Mouse (Mus musculus): ENCODE measurements around the gene Ttc21a.

The Ttc21a gene

GRCm38 (mm10) chr9:119925120-119925657 is 12.2 kb upstream of the Ttc21a start:
- TF ChIP-seq GATA4 (IDR thresholded peaks at IDR 0.05; ENCODE audit: insufficient replicate concordance, low read length): no peak

GRCm38 (mm10) chr9:119925729-119926128 is 11.7 kb upstream of the Ttc21a start:
- no peak for TF ChIP-seq GATA4 (IDR thresholded peaks at IDR 0.05; ENCODE audit: insufficient replicate concordance, low read length)

GRCm38 (mm10) chr9:119926497-119926896 is 10.9 kb upstream of the Ttc21a start:
- TF ChIP-seq GATA4 (IDR thresholded peaks at IDR 0.05; ENCODE audit: insufficient replicate concordance, low read length): no peak

- no peak for TF ChIP-seq GATA4 (IDR thresholded peaks at IDR 0.05; ENCODE audit: insufficient replicate concordance, low read length)
Observed at GRCm38 (mm10) chr9:119932358-119932757, 5.0 kb upstream of the Ttc21a start.

- no peak for TF ChIP-seq GATA4 (IDR thresholded peaks at IDR 0.05; ENCODE audit: insufficient replicate concordance, low read length)
Observed at GRCm38 (mm10) chr9:119933675-119934074, 3.7 kb upstream of the Ttc21a start.

- TF ChIP-seq GATA4 (IDR thresholded peaks at IDR 0.05; ENCODE audit: insufficient replicate concordance, low read length): no peak
Observed at GRCm38 (mm10) chr9:119938496-119938895, 1.1 kb downstream of the Ttc21a start.

GRCm38 (mm10) chr9:119939646-119940045 is 2.2 kb downstream of the Ttc21a start:
- no peak for TF ChIP-seq GATA4 (IDR thresholded peaks at IDR 0.05; ENCODE audit: insufficient replicate concordance, low read length)

GRCm38 (mm10) chr9:119941407-119941806 is 4.0 kb downstream of the Ttc21a start:
- TF ChIP-seq GATA4 (IDR thresholded peaks at IDR 0.05; ENCODE audit: insufficient replicate concordance, low read length): no peak

- no peak for TF ChIP-seq GATA4 (IDR thresholded peaks at IDR 0.05; ENCODE audit: insufficient replicate concordance, low read length)
Observed at GRCm38 (mm10) chr9:119941861-119942260, 4.5 kb downstream of the Ttc21a start.

- TF ChIP-seq GATA4 (IDR thresholded peaks at IDR 0.05; ENCODE audit: insufficient replicate concordance, low read length): no peak
Observed at GRCm38 (mm10) chr9:119943326-119943725, 5.9 kb downstream of the Ttc21a start.

- TF ChIP-seq GATA4 (IDR thresholded peaks at IDR 0.05; ENCODE audit: insufficient replicate concordance, low read length): no peak
Observed at GRCm38 (mm10) chr9:119945173-119945900, 7.9 kb downstream of the Ttc21a start.

GRCm38 (mm10) chr9:119948804-119949203 is 11.4 kb downstream of the Ttc21a start:
- TF ChIP-seq GATA4 (IDR thresholded peaks at IDR 0.05; ENCODE audit: insufficient replicate concordance, low read length): no peak

- no peak for TF ChIP-seq GATA4 (IDR thresholded peaks at IDR 0.05; ENCODE audit: insufficient replicate concordance, low read length)
Observed at GRCm38 (mm10) chr9:119950434-119950833, 13.0 kb downstream of the Ttc21a start.

- TF ChIP-seq GATA4 (IDR thresholded peaks at IDR 0.05; ENCODE audit: insufficient replicate concordance, low read length): no peak
Observed at GRCm38 (mm10) chr9:119951388-119951787, 14.0 kb downstream of the Ttc21a start.

- no peak for TF ChIP-seq GATA4 (IDR thresholded peaks at IDR 0.05; ENCODE audit: insufficient replicate concordance, low read length)
Observed at GRCm38 (mm10) chr9:119958835-119959234, 21.4 kb downstream of the Ttc21a start.

- no peak for TF ChIP-seq GATA4 (IDR thresholded peaks at IDR 0.05; ENCODE audit: insufficient replicate concordance, low read length)
Observed at GRCm38 (mm10) chr9:119962216-119962615, 24.8 kb downstream of the Ttc21a start.
